Mouse (Mus musculus) G1E-ER4 (cell line): ENCODE results near the gene Sart1. TPM values are rescaled to one million over a fixed set of nuclear protein-coding genes. Genes with fewer than 3 reads are reported as not detected.
"Not testable (repeated sequence)": the region's sequence is repeated elsewhere in the genome, so short reads cannot be mapped to it uniquely, and the experiment has no call there.

Source experiments
- GATA1 ChIP-seq: IDR thresholded peaks from one replicate; pipeline ENCODE4 v1.8.0; 2012; ENCODE audit warnings: low read length, inconsistent platforms
- polyA plus RNA-seq: library from polyadenylated mRNA; stranded (reverse); fragments of >175 nt; gene quantifications from 2 replicates; pipeline ENCODE4 v1.2.3, GENCODE M21; 2012

The Sart1 gene
- polyA plus RNA-seq, 1 experiment, result 219 TPM

DNA sequence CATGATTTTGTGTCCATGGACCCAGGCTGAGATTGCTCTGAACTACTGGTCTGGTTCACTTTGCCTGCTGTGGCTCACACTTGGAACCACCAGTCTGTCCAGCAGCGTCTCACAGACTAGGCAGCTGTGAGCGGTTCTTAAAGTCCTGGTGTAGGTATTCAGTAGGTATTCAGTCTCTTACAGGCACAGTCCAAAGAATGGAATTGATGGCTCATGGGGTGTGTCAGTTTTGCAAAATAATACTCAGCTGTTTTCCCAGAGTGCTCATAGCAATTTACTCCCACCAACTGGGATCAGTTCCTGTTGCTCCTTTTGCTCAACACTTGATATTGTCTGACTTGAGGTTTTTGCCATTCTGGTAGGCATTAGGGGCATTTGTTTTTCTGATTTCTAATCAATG, 26.3 kb downstream of the Sart1 start:
- TF ChIP-seq GATA1, result no peak

DNA sequence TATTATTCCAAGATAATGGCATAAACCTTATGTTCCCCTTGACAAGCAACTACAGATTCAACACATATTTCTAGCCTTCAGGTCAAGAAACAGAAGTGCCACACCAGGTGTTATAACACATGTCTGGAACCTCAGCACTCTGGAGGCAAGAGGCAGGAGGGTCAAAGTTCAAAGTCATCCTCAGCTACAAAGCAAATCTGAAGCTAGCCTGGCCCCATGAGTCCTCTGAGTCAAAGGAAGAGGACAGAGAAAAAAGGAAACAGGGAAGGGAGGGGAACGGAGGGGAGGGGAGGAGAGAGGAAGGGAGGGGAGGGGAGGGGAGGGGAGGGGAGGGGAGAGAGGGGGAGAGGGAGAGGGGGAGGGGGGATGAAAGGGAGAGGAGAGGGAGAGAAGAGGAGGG, 32.4 kb downstream of the Sart1 start:
- TF ChIP-seq GATA1, result no peak

DNA sequence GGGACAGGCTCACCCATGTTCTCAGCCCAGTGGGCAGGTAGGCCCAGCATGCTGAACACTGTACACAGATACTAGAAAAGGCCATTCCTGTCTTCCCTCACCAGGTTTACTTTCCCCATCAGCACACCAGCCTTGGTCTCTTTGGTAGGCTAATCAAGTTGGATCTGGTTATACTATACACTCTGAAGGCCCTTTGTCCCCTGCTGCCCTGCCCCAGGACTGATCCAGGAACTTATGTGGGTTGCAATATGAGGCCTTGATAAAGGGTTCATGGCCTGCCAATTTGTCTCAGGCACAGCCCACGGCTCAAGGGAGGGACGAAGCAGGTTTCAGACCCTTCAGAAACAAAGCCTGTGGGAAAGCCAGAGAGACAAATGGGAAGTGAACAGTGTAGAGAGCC, 34.9 kb downstream of the Sart1 start:
- TF ChIP-seq GATA1, result no peak

DNA sequence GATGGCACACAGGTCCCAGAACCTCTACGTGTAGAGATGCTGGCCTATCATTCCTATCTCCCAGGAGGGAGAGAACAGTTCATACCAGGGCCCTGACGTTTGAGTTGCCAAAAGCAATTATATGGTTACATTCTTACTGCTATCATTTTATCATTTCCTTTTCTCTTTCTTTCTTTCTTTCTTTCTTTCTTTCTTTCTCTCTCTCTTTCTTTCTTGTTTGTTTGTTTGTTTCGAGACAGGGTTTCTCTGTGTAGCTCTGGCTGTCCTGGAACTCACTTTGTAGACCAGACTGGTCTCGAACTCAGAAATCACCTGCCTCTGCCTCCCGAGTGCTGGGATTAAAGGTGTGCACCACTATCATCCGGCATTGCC, 39.0 kb downstream of the Sart1 start, which contains the start of gene Cst6:
Gene Cst6, minus strand, starts transcription at position 73 of the 372 bp plus-strand sequence.
- not testable (repeated sequence) for TF ChIP-seq GATA1

DNA sequence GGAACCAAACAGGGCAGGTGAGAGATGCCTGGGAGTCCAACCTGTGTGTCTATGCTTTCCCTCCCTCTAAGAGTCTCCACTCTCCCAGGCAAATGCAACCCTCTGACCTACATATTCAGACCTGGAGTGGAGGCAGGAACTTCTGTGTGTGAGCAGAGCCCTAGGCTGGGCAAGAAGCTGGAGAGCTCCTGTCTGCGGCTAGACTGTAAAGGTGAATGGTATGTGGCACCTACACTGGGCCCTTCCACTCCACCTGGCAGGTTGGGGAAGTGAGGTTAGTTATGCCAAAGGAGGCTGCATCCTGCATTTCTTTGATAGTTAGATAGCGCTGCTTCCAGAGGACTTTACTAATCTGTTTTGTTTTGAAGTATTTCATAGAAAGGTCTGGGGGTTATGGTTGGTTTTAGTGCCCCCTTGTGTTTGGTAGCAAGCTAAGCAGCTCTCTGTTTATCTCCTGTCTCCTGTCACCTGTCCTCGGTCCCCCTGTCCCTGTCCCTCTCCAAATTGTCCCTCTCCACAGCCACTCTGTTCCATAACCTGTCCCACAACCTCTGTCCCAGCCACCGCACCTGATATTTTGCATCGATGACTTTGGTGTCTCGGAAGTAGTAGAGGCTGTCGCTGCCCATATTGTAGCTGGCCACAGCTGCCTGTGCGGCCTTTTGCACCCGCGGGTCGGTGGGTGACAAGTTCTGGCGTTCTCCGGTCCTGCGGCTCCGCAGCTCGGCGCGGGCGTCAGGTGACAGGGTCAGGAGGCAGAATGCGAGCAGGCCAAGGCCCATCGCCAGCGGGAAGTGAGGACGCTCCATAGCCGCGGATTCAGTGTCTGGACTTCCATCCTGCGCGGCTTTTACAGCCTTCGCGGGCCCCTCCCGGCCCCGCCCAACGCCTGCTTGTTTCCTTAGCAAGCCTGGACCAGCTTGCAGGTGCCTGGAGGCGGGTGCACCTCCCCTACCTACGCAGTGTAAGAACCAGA, 39.7 kb downstream of the Sart1 start:
- TF ChIP-seq GATA1, result no peak

DNA sequence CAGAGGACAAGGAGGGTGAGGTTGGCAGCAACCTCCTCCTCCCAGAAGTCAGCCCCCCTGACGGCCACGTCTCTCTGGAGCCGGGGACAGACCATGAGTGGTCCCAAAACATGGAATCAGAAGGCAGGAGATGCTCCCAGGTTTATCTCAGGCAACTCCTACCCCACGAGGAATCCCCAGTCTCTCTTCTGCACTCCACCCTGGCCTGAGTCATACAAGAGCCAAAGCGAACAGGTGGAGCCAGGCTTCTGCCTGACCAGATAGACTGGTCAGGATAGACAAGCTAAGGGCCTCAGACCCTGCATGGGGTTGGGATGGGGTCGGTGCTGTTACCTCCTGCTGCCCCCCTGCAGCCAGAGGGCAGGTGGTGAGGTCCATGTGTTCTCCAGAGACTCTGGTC, 40.4 kb downstream of the Sart1 start:
- TF ChIP-seq GATA1, result no peak

DNA sequence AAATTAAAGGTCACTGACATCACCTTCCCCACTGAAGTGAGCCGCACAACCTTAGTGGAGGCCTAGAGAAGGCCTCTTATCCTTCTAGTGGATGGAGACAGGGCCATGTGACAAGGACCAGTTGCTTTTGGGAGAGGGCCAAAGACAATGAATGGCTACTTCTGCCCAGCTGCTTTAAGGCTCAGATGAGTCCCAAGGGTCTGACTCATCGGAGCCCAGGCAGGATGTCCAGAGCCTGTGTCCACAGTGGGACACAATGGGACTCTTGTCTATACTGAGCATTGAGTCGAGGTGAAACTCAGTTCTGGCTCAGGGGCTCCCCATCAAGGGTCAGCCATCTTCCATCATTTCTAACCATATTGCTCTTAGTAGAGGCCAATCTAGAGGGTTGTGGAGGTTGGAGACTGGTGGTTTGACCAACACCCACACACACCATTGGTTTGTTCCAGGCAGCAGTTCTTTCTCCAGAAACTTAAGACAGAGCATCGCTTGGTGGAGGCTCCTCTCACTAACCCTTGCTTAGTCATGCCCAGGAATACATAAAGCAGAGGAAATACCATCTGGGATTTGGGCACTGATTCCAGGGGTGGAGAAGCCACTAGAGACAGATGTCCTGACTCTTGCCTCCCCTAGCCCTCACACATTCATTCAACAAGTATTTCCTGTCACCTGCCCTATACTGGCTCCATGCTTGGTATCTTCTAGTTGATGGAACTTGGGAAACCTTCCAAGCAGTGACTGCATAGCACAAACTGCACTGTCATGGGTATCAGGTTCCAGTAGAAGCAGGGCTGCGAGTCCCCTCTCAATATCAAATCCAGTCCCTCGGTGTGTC, 43.0 kb downstream of the Sart1 start:
- TF ChIP-seq GATA1, result no peak

DNA sequence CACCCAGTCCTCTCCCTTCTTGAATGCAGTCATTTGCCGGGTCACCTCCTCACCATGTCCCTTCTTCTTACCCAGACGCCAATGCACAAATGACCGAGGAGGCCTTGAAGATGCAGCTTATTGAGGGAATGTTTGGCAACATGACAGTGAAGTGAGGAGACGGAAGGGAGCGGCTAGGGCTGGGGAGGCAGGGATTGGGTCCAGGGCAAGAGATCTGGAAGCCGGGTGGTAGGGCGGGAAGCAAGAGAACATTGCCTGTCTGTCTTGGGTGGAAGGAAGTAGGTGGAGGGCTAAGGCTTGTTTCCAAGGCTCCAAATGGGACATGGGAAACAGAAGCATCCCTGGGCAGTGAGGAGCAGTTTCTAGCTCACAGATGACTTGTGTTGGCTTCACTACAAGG, 47.1 kb downstream of the Sart1 start:
- TF ChIP-seq GATA1, result no peak

DNA sequence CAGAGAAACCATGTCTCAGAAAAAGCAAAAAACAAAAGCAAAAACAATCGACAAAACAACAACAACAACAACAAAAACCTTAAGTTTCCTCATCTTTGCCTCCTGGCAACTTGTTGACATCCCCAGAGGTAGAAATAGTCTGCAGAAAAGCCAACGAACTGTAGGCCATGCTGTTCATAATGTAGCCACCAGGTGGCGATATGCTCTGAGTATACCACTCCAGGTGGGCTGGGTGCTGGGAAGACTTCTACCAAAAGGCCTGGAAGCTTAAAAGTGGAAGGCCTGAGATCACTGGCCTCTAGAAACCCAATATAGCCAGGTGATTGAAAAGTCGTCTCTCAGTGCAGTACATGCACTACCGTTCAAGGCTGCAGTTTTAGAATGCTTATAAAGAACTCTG, 50.5 kb downstream of the Sart1 start:
- TF ChIP-seq GATA1, result no peak

DNA sequence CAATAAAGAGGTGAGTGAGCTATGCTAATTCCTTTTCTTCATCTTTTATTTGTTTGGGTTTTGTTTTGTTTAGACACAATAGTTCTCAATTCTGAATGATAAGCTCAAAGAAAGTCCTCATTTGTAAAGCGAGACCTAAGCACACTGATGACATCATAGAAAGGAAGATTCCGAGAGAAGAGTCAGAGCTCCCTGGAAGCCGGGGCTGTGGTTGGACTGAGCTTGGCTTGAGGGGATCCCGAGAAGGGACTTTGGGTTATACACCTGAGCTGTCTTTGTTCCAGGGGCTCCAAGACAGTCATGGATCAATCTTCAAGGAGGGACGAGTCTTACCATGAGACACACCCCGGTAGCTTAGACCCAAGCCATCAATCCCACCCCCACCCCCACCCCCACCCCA, 53.1 kb downstream of the Sart1 start, which contains the start of gene Catsper1:
Gene Catsper1, plus strand, starts transcription at position 301 of the 400 bp plus-strand sequence.
- no peak for TF ChIP-seq GATA1

DNA sequence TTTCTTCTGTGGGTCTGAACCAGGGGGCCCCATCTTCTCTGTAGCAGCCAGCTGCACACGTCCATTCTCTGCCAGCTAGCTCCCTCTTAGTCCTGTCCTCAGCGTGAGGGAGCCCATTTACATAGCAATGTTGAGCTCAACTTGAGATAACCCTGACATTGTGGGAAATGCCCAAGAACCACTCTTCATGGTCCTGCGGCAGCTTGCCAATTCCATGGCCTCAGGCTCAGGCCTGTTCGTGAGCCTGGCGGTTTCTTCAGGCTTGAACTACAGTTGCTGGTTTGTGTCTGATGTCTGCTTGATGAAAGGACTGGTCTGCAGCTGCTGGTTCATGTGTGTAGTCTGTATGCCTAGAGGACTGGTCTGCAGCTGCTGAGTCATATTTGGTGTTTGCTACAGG, 53.8 kb downstream of the Sart1 start:
- TF ChIP-seq GATA1, result no peak

DNA sequence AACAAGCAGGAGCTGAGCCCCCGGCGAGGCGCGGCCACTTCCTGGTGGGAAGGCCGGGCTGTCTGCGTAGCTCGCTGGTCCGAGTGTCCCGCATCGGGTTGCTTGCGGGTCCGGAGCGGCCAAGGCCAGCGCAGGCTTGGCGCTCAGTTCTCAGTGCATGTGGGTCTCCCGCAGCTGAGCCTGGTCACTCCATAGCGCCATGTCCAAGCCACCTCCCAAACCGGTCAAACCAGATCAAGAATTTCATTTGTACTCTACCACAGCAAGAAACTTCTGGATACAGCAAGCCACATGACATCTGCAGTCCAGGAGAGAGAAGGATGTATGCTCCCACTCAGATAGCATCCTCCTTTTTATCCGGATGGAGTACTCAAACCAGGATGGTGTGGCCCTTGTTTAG, 60.5 kb downstream of the Sart1 start:
- TF ChIP-seq GATA1, result no peak

Other genes starting within 250 kb of the Sart1 start
- gene Pacs1, start 115.6 kb downstream of the Sart1 start, polyA plus RNA-seq, result 47.4 and 54.1 TPM in 2 replicates
- gene Sf3b2, start 93.2 kb downstream of the Sart1 start, polyA plus RNA-seq, result 445 and 471 TPM in 2 replicates
- not detected in 2 replicates for gene Gal3st3, start 90.4 kb downstream of the Sart1 start, polyA plus RNA-seq
- not detected in 2 replicates for gene Catsper1, start 53.0 kb downstream of the Sart1 start, polyA plus RNA-seq
- gene Cst6, start 39.1 kb downstream of the Sart1 start, polyA plus RNA-seq, result 0.05 and 0.23 TPM in 2 replicates
- 90.9 and 126 TPM in 2 replicates for gene Eif1ad, start 22.0 kb downstream of the Sart1 start, polyA plus RNA-seq
- gene Banf1, start 21.5 kb downstream of the Sart1 start, polyA plus RNA-seq, result 212 and 288 TPM in 2 replicates
- 0.21 TPM in 1 of 2 replicates, not detected in the other for gene Tsga10ip, start 13.8 kb upstream of the Sart1 start, polyA plus RNA-seq
- 379 and 390 TPM in 2 replicates for gene Drap1, start 36.3 kb upstream of the Sart1 start, polyA plus RNA-seq
- 71.2 and 101 TPM in 2 replicates for gene AI837181, start 36.4 kb upstream of the Sart1 start, polyA plus RNA-seq
- gene Fosl1, start 58.8 kb upstream of the Sart1 start, polyA plus RNA-seq, result 7.4 and 10.2 TPM in 2 replicates
- gene Ccdc85b, start 69.2 kb upstream of the Sart1 start, polyA plus RNA-seq, result 13.0 and 16.9 TPM in 2 replicates
- gene Fibp, start 71.9 kb upstream of the Sart1 start, polyA plus RNA-seq, result 12.1 and 152 TPM in 2 replicates
- gene Ctsw, start 79.8 kb upstream of the Sart1 start, polyA plus RNA-seq, result not detected in 2 replicates
- gene Efemp2, start 85.3 kb upstream of the Sart1 start, polyA plus RNA-seq, result 2.6 and 3.6 TPM in 2 replicates
- 34.6 and 51.3 TPM in 2 replicates for gene Mus81, start 99.7 kb upstream of the Sart1 start, polyA plus RNA-seq
- gene Cfl1, start 101.8 kb upstream of the Sart1 start, polyA plus RNA-seq, result 1,095 and 1,191 TPM in 2 replicates
- 0.10 and 0.17 TPM in 2 replicates for gene 1700020D05Rik, start 115.1 kb upstream of the Sart1 start, polyA plus RNA-seq
- 1.4 and 1.7 TPM in 2 replicates for gene Snx32, start 121.8 kb upstream of the Sart1 start, polyA plus RNA-seq
- not detected in 2 replicates for gene Ovol1, start 171.9 kb upstream of the Sart1 start, polyA plus RNA-seq
- gene Ap5b1, start 179.3 kb upstream of the Sart1 start, polyA plus RNA-seq, result 18.6 and 18.8 TPM in 2 replicates
- 350 and 521 TPM in 2 replicates for gene Rnaseh2c, start 213.2 kb upstream of the Sart1 start, polyA plus RNA-seq
- gene Kat5, start 221.5 kb upstream of the Sart1 start, polyA plus RNA-seq, result 122 and 156 TPM in 2 replicates
- 79.0 and 109 TPM in 2 replicates for gene Rela, start 248.8 kb upstream of the Sart1 start, polyA plus RNA-seq